In the genomic region with DNA sequence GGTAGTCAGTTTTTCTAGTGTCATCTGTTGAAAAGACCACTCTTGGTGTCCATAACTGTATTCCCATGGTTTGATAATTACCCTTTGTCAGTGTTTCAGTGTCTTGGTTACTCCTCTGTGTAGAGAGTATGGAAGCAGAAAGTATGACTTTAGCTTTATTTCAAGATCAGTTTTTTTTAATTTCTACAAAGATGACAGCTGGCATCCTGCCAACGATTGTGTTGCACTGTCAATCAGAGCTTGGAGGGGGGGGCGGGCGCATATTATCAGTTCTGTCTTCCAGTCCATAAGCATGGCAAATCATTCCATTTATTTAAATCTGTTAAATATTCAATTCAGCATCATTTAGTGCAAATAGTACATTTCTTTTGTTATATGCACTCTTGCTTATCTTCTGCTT, we compare ENCODE assay signal across 15 mouse cellular contexts.
"Had no signal": no experiment of that assay in that cellular context is flagged by ENCODE, and none has a peak within 500 bp of the region (broad histone marks: within the 10 kb centered on the region; RNA-seq: fewer than 3 reads in every experiment).

No protein-coding gene starts in this region.

- DNase-seq: kidney, adult 8-10 months; kidney, postnatal 25 days; lung, adult 2 months; lung, postnatal 36 days; retina, postnatal 1 day; right cerebral cortex, postnatal 25 days; spleen, adult 18-20 months; thymus, adult 18-20 months had no signal

- H3K9me3 ChIP-seq: limb, embryonic 10.5 days; liver, embryonic 15.5 days; midbrain, embryonic 13.5 days; neural tube, embryonic 13.5 days had no signal

- H3K27ac ChIP-seq: left cerebral cortex, adult 2 months; limb, embryonic 10.5 days; liver, embryonic 15.5 days; midbrain, embryonic 13.5 days; neural tube, embryonic 13.5 days had no signal

- ATAC-seq: lung, postnatal 0 days; midbrain, embryonic 13.5 days had no signal

- H3K27me3 ChIP-seq: liver, embryonic 15.5 days; midbrain, embryonic 13.5 days; neural tube, embryonic 13.5 days had no signal

- H3K4me2 ChIP-seq: liver, embryonic 11.5 days; liver, embryonic 15.5 days; midbrain, embryonic 13.5 days; neural tube, embryonic 13.5 days had no signal

- H3K4me3 ChIP-seq: left cerebral cortex, adult 2 months; limb, embryonic 10.5 days; liver, embryonic 15.5 days; midbrain, embryonic 13.5 days; neural tube, embryonic 13.5 days had no signal

- H3K9ac ChIP-seq: liver, embryonic 15.5 days; midbrain, embryonic 13.5 days; neural tube, embryonic 13.5 days had no signal

- H3K36me3 ChIP-seq: limb, embryonic 10.5 days; liver, embryonic 15.5 days; midbrain, embryonic 13.5 days; neural tube, embryonic 13.5 days had no signal
